Mouse (Mus musculus): ENCODE data around the gene Adcyap1r1. TPM values are rescaled to one million over a fixed set of nuclear protein-coding genes. Genes with fewer than 3 reads are reported as not detected.

Gene Adcyap1r1
- 29.5 and 37.0 TPM in 2 replicates for total RNA-seq (2021)
- long read RNA-seq, experiment 1, full-length matches to known transcripts: 8 of 25 reads
- long read RNA-seq, experiment 1, partial matches to known transcripts: 3 of 25 reads
- long read RNA-seq, experiment 1, other reads (novel, unspliced or antisense): 14 of 25 reads
- long read RNA-seq, experiment 2, transcript Adcyap1r1-201 (17 exons, 3,695 nt): major isoform, 6 of 16 reads
- long read RNA-seq, experiment 2, partial matches to known transcripts: 1 of 16 reads
- long read RNA-seq, experiment 2, other reads (novel, unspliced or antisense): 9 of 16 reads

DNA sequence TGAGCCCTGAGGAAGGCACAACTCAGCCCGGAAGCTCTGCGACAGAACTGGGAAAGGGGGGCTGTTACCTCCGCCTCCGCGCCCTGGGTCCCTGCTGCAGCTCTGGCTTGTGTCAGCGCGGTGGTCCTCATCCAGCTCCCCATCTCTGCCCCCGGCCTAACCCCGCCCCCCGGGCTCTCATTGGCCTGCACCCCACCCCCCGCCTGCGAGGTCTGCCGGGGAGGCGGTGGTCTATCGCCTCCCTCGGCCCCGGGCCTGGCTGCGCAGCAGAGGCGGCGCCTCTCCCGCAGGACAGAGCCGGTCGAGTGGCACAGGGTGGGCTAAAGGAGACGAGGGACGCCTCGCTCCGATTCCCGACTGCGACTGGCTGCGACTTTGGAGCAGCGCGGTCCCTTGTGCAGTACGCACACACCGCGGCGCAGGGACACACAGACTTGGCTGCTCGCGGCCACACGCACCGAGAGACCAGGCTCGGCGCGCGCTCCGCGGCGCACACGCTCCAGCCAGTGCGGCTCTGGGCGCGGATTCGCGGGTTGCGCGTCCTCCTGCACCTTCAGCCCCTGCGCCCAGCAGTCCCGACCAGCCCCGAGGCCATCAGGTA is at the start of gene Adcyap1r1:
Gene Adcyap1r1, plus strand, starts transcription at position 208 of the 601 bp plus-strand sequence.
- peak; percentile 70 for DNase-seq

DNA sequence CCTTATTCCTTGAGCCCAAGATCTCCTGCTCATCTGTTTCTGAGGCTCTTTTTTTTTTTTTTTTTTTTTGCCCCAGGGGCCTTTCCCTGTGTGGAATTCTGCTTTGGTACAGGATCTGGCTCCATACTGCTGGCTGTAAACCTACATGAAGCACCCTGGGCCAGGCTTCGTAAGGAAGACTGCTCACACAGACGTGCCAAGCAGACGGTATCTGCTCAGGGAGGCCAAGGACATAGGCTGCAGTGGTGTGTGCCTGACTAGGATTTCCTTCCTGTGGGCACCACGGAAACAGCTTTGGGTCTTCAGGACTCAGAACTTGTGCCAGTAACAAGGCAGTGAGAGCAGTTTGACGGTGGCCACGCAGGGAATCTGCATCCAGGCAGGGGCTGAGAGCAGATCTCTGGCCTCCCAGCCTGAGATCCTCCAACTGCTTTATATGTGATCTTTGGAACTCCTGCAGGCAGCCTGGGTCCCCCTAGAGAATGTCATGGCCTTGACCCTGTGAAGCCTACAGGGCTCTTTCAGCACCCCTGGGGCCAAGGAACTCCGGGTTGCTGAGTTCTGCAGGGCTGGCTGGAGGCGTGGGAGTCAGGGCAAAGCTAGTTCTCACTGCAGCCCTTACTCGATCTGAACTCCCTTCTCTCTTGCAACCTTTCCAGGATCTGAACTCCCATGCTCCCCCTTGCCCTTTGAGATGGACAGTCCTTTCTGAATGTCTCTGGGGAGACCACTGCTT is 49.6 kb upstream of the Adcyap1r1 start:
- peak; percentile 10 for DNase-seq

DNA sequence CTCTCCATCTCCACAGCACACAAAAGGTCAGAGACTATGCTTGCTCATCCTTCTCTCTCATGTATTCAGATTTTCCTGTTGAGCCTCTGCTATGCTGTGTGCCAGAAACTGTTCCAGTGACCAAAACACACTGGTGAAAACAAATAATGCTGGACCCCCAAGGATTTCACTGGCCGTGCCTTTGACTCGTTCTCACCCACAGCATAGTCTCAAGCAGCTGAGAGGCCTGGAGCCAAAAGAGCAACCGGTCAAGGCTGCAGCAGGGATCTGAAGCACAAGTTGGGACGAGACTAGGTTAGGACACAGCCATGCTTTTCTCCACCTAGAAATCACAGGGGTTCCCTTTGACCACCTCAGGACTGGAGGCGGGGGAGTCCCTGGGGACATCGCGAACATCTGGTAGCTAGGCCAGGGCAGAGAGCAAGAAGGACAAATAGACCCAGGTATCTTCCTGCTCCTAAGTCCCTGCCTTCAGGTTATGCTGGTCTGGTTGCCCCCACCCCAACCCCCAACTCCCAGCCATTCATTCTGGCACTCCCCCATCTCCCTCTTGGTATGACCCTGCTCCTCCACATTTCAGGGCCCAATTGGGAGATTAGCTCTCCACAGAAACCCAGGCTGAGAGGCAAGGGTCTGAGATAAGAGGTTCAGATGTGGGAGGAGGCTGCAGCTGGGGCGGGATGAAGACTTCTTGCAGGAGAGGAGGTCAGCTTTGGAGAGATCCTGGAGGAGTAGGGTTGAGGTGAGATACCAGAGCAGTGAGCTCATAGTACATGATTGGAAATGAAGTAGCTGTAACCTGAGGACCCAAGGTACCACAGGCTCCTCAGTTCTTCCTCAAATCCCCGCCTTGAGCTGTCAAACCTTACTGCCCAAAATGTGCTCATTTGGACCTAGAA is 48.1 kb upstream of the Adcyap1r1 start:
- no peak for DNase-seq

DNA sequence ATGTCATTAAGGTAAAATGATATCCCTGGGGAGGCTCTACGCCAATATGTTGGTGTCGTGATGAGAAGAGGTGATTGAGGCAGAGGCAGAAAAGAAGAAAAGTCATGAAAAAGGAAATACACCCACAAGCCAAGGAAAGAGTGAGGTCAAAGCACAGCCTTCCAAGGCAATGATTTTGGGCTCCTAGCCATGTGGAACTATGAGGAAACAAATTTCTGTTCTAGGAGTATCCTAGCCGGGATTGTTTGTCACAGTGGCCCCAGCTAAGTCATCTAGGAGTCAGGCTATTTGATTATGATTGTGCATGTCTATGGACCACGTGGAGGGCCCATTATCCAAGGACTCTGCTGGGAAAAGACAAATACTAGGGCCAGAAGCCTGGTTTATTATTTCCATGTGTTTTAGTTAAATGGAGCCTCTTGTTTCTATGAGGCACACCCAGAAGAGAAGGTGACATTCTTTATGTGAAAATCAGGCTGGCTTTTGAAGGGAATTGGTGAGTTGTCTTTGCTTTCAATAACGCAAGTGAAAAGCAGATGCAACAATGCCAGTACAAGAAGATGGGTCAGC is 47.3 kb upstream of the Adcyap1r1 start:
- no peak for DNase-seq

DNA sequence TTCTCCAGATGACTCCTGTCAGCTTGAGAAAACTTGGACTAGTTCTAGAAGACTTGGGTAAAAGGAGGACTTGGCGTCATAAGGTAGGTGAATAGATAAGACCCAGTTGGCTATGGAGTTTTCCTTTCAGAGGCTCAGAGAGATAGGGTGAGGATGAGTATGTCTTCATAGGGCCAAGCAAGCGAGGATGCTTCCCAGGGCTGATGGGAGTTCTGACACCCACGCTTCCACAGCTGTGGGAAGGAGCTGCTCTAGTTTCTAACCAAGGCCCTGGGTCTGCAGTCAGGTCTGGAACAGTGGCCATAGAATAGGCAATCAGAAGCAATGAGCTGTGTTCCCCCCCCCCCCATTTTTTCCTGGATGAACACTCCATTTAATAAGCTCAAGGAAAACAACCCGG is 44.4 kb upstream of the Adcyap1r1 start:
- DNase-seq: no peak

DNA sequence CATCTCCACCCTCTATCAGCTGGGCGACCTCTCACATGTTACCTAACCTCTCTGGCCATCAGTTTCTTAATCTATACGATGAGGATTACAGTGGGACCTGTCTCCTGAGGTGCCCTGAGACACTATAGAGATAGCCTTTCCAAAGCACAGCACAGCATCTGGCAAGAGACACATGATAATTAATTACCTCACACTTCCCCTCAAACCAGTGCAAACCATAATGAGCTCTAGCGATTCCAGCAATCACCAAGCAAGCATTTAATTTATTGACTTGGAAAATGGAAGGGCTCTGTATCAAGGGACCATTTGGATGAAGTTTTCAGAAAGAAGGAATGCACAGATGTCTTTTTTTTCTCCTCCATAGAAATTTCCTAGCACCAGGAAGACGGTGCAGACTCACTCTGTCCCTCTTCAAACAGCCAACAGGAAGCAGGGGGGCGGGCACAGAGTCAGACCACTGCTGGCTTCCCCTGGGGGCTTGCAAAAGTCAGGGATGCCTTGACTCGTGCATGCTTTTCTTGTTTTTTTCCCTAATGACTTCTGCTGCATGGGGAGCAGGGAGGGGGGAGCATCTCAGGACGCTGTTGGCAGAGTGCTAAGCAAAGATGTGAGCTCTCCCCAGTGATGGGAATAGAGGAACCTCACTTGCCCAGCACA is 41.5 kb upstream of the Adcyap1r1 start:
- DNase-seq: no peak

DNA sequence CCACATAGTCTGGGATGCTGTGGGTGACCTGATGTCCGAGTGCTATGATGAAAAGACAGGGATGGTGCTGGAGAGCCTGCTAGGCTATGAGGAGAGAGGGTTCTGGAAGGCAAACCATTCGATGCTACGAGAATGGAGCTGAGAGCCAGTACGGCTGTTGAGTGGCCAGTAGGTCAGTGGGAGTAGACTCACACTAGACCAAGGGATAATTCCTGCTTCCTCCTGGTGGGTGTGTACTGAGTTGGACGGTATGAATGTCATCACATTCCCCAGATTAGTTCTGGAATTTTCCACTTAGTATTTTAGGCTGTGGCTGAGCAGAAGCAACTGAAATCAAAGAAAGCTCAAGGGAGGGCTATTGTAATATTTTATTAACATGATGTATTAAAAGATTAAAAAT is 40.8 kb upstream of the Adcyap1r1 start:
- no peak for DNase-seq

DNA sequence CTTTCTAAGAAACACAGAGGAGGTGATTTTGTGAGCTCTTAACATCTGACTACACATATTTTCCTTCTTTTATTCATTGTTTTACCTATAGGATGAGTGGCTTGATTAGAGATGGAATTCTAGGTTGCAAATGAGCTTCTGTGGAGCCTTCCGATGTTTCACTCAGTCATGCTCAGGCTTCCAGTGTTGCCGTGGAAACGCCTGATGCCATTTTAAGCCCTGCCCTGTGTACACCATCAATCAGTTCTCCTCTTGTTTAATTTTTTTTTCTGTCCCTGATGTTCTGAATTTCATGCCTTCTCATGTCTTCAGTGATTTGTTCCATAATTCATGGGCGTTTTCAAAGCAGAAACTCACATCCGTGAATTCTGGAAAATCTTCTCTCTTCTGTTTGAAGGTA is 35.6 kb upstream of the Adcyap1r1 start:
- no peak for DNase-seq

DNA sequence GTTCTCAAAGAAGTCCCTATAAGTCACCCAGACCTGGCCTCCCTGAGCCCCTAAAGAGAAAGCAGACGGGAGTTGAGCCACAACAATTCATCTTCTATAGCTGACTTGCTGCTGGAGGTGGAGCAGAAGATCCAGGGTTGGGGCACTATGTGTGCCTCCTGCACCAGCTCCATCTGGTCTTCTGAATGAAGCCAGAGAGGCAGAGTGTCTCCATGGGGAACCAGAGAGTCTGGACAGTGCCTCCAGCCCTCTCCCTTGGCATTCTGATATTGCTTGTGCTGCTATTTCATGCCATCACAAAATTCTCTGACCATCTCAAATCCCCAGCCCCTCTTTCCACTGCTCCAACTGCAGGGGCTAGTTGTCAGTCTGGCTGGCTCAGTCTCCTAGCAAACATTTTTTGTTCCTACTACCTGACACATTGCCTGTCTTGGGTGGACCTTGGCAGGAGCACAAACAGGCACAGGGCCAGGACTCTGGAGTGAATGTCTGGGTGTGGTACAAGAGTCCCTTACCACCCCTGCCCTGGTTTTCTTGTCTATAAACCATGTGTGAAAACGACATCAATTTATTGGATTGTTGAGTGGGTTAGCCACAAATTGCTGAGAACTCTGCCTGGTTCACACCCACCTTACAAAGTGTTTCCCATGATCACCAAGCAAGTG is 32.9 kb upstream of the Adcyap1r1 start:
- no peak for DNase-seq

DNA sequence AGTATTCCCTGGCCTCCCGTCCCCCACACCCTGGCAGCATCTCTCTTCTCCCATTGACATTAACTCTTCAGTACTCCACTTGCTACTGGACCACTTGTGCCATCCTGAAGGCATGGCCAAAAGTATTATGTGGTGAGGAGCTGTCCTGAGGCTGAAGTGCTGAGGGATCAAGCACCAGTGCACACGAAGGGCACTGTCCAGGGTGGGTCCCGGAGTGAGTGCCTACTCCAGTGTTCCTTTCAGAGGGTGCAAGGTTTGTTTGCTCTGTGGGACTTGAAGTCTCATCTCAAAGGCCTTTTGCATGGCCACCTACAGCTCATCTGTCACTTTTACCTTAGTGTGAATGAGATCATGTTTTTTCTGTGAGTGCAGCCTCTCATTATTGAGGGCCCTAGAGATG is 31.4 kb upstream of the Adcyap1r1 start:
- no peak for DNase-seq

DNA sequence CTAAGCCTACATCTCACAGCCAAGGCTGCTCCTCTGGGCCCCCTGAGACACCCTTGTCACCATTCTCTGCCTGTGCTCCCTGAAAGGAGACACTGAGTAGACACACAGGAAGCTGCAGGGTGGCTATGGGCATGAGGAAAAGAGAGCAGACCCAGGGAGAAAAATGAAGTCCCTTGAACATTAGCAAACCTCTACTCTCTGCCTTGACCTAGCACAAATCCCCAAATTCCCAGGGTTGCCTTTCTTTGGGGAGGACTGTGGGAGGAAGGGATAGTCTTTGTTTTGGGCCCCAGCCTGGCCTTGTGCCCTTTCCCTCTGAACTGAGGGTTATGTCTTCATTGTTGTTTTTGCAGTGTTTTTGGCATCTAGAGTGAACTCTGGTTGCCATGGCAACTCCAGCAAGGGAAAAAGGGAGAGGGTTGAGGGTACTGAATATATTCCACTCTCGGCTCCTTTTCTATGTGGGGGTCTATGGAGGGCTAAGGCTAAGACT is 30.9 kb upstream of the Adcyap1r1 start:
- no peak for DNase-seq

DNA sequence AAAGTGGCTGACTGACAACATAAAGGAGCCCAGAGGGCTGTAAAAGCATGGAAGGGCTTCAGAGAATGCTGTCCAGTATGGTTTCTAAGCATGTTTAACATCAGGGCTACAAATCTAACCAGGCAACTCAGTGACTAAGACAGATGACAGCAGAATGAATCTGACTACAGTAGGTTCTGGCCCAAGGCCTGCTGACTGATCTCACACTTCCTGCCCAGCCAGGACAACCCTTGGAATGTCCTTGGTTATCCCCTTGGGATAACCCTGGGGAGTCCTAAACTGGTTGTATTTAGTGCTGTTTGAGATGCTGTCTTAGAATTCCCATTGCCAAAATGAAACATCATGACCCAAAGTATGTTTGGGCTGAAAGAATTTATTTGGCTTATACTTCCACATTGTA is 19.7 kb upstream of the Adcyap1r1 start:
- DNase-seq: no peak

DNA sequence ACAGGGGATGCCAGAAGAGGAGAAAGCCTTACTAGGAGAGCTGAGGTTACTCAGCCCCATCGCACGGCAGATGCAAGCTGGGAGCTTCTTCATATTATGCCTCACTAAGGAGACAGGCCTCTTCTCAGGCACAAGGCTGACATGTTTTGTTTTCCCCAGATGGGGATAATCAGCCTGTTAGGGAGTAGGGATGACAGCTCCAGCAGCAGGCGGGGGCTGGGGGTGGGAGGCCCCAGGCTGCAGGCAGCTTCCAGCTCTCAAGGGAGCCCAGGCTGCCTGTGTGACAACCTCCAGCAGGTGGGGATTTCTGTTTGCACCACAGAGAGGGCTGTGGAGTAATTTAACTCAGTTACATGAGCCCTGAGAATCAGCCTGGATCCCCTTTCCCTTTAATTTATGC is 17.4 kb upstream of the Adcyap1r1 start:
- no peak for DNase-seq

DNA sequence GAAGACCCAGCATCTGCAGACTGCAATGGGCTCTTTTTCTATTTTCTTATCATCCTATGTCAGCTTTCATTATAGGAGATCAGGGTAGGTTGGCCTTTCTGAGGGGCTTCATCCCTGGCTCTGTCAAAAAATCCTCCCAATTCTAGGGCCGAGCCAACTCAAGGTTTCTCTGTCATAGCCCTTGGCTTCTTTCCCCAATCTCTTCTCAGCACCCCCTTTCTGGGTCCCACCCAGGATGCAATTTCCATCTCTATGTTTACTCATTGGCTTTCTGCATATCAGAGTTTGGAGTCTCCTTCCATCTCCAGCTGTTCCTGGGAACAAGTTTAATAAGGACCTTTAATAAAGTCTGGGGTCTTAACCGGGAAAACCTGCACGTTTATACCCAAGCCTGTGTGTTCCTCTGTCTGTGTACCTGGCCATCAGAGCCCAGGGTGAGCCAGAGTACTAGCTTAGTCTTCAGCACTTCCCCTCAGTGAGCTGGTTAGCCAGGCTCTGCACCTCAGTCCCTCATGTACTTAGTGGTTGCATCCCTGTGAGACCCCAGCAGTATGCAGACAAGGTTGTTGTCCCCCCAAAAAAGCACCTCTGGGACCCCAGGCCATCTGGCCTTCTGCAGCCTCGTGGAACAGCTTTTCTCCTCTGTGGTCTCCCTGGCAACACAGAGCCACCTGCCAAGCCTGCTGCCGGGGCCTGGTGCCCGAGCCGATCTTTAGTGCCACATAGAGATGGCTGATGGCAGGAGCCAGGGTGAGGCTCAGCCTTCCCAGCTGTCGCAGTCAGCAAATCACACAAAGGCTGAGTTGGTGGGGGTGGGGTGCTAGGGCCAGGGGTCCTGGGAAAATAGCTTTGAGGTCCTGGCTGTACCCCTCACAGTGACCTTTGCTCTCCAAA is 16.3 kb upstream of the Adcyap1r1 start:
- peak; percentile 27 for DNase-seq

DNA sequence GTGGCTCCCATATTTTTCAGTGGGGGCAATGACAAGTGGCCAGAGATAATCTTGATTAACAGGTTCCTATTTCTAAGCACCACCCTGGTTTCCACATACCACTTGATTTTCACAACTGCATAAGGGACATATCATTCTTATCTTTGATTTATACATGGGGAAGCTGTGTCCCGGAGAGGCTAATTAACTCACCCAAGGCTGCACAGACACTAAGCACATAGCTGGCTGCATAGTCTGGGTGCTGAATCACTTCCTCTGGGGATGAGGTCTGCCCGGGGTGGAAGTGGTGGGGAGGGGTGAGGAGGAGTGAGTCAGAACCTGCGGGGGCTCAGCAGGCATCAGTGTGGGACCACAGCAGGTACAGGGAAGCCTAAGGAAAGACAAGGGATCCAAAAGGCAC is 13.9 kb upstream of the Adcyap1r1 start:
- peak; percentile 24 for DNase-seq

DNA sequence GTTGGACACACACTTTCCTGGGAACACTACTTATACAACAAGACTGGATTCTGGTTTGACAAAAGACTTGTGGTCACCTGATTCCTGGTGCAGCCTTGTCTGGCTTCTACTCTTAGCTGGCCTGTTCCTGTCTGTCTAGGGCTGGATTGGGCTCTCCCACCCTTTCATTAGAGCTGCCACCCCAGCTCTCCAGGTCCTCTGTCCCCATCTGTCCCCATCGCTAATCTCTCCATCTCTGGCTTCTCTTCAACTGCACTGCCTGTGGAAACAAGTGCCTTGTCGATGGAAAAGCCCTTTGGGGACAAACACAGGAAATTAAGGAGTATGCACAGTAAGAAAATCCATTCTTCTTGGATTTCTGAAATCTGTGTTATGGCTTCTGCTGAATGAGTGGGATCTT is 12.9 kb upstream of the Adcyap1r1 start:
- no peak for DNase-seq

DNA sequence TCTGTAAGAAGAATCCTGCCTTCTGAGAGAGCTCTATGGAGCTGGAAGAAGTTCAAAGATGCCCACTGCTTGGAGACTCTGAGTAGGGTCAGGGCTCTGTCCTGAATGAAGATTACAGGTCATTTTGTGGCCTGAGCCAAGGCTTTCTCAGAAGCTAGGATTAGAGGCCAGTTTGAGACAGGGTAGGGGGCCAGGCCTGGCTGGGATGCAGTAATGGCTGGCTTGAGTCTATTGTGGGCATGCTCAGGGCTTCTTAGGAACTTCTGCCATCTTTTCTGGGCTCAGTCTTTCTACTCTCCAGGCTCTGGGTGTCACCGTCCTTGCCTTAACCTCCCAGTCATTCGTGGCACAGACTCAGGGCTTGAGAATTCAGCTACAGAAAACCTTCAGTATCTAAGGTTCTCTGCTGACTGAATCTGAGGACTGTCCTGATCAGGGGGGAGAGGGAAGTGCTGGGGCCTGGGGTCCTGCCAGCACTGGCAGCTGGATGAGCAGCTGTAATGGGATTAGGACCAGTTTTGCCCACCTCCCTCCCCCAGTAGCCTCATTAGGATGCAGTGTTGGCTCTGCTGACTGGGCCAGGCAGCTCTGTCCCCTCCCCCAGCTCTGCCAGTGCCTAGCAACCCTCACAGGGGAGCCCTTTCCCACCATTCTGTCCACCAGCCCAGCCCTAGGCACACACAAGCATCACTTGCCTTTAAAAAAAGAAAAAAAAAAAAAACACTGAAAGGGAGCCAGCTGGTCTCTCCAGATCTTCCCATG is 7.7 kb upstream of the Adcyap1r1 start:
- DNase-seq: no peak

DNA sequence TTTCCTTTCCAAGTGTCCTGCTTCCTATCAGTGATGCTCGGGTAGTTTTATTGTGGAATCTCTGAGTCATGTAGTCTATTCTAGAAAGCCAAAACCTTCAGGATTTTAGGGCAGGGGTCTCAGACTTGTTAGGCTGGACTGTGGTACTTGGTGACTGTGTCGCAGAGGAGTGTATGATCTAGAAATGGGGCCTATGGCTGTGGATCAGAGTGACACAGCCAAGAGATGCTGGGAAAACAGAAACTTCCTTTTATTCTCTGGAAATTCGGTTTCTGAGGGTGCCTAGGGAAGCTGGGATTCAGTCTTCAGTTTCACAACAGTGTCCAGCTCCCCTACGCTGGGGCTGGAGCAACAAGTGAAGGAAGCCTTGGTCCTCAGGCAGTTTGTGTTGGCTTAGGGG is 7.1 kb upstream of the Adcyap1r1 start:
- no peak for DNase-seq

DNA sequence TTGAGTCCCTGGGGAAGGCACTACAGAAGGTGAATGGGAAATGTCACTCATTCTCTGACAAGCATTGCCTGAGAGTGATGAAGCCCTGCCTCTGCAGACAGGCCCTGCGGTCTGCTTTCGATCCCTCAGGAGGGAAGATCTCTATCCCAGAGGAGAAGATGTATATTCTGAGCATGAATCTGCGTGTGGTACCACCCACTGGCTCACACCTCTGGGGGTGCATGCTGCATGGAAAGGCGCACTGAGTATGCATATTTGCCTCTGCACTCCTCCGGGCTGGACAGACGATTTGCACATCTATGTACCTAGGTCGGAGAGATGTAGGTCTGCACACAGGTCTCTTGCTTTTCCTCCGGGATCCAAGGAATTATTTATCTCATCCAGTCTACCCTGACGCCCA is 3.6 kb upstream of the Adcyap1r1 start:
- no peak for DNase-seq
